Mouse (Mus musculus): ENCODE measurements around the gene Gp1ba.
A peak's percentile ranks its signal among the peaks of the same experiment; 100 is the strongest.

The Gp1ba gene

GRCm38 (mm10) chr11:70638714-70639278, at the start of gene Gp1ba:
Gp1ba (plus strand) TSS chr11:70639122.
- no peak for DNase-seq

- DNase-seq: no peak
These were observed 47.2 kb upstream of the Gp1ba start for GRCm38 (mm10) chr11:70591733-70592132.

GRCm38 (mm10) chr11:70594253-70594989, 44.5 kb upstream of the Gp1ba start:
- peak; percentile 43 for DNase-seq

- DNase-seq: peak; percentile 25
These were observed 43.3 kb upstream of the Gp1ba start for GRCm38 (mm10) chr11:70595638-70596037.

GRCm38 (mm10) chr11:70596094-70596493, 42.8 kb upstream of the Gp1ba start:
- no peak for DNase-seq

GRCm38 (mm10) chr11:70597301-70597700, 41.6 kb upstream of the Gp1ba start:
- DNase-seq: no peak

- DNase-seq: no peak
These were observed 40.4 kb upstream of the Gp1ba start for GRCm38 (mm10) chr11:70598451-70598953.

GRCm38 (mm10) chr11:70605024-70605566, 33.8 kb upstream of the Gp1ba start:
- peak; percentile 75 for DNase-seq

- no peak for DNase-seq
These were observed 32.2 kb upstream of the Gp1ba start for GRCm38 (mm10) chr11:70606717-70607116.

- no peak for DNase-seq
These were observed 31.3 kb upstream of the Gp1ba start for GRCm38 (mm10) chr11:70607611-70608010.

GRCm38 (mm10) chr11:70608381-70609066, 30.4 kb upstream of the Gp1ba start:
- DNase-seq: peak; percentile 73

- no peak for DNase-seq
These were observed 28.2 kb upstream of the Gp1ba start for GRCm38 (mm10) chr11:70610752-70611151.

- no peak for DNase-seq
These were observed 26.4 kb upstream of the Gp1ba start for GRCm38 (mm10) chr11:70612505-70612904.

- peak; percentile 68 for DNase-seq
These were observed 23.8 kb upstream of the Gp1ba start for GRCm38 (mm10) chr11:70615074-70615473.

GRCm38 (mm10) chr11:70615516-70616093, 23.3 kb upstream of the Gp1ba start, which contains the start of gene 4930544D05Rik:
4930544D05Rik (plus strand) TSS chr11:70615848.
- no peak for DNase-seq

- DNase-seq: no peak
These were observed 19.8 kb upstream of the Gp1ba start, which contains the start of gene Chrne for GRCm38 (mm10) chr11:70619101-70619500. Chrne (minus strand) TSS chr11:70619216.

GRCm38 (mm10) chr11:70621972-70622814, 16.7 kb upstream of the Gp1ba start:
- no peak for DNase-seq

- no peak for DNase-seq
These were observed 15.7 kb upstream of the Gp1ba start for GRCm38 (mm10) chr11:70623053-70623742.

GRCm38 (mm10) chr11:70625473-70625872, 13.4 kb upstream of the Gp1ba start:
- no peak for DNase-seq

GRCm38 (mm10) chr11:70626877-70627276, 12.0 kb upstream of the Gp1ba start:
- peak; percentile 49 for DNase-seq

- no peak for DNase-seq
These were observed 10.5 kb upstream of the Gp1ba start for GRCm38 (mm10) chr11:70628431-70628830.
